Mouse (Mus musculus): ENCODE data around the gene Lpin2. TPM values are rescaled to one million over a fixed set of nuclear protein-coding genes. Genes with fewer than 3 reads are reported as not detected.

Gene Lpin2
- polyA plus RNA-seq, 2 experiments, result 28.6 to 31.1 TPM

DNA sequence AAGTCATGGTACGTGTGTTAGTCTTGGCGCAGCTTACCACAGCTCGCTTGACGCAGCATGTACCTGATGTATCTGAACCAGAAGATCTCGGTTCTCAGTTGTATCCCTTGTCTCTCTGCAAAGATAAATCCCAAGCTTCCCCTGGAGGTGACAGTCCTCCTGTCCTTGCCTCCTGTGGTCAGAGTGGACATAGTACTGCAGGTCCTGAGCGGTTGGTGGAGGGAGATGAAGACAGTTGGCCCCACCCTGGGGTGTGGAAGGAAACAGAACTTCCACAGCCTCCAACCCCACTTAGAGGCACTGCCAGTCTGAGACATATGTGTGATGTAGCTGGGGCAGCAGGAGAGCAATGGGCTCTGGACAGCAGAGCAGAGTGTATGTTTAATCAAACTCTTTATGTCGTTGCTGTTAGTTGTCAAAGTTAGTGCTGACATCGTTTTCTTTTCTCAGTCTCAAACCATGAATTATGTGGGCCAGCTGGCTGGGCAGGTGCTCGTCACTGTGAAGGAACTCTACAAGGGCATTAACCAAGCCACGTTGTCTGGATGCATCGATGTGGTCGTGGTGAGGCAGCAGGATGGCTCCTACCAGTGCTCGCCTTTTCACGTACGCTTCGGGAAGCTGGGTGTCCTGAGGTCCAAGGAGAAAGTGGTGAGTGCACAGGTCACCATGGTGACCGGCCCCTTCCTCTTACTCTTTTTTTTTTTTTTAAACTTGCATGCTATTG is 32.3 kb downstream of the Lpin2 start:
- Histone ChIP-seq H3K4me2 (ENCODE audit: low read depth) (peak overlapping the region; percentile 53), H3K9ac (replicated peaks) (peak overlapping the region; percentile 46), H3K4me3 (ENCODE audit: insufficient read depth in 1 of 2, low read depth in 2 of 2, low read length in 2 of 2) (peak overlapping the region; percentile 22 to 40), H3K27ac (peak overlapping the region; percentile 7), H3K27me3 (ENCODE audit: control insufficient read depth, insufficient read depth, low read length) (no peaks in the 10 kb centered on the region), H3K4me1 (replicated peaks; ENCODE audit: control insufficient read depth in 2 of 2, insufficient read depth in 2 of 2, low read length in 1 of 2) (peaks cover 51 to 52% of the 10 kb centered on the region in 2 experiments), H3K9me3 (ENCODE audit: control insufficient read depth, low read length) (peaks cover 4% of the 10 kb centered on the region), H3K36me3 (replicated peaks; ENCODE audit: control insufficient read depth, insufficient read depth, low read depth) (peaks cover 24% of the 10 kb centered on the region)
- ATAC-seq (ENCODE audit: insufficient read depth), result no peak
- TF ChIP-seq CTCF (IDR thresholded peaks at IDR 0.05; ENCODE audit: low read depth), result no peak
- TF ChIP-seq EP300 (IDR thresholded peaks at IDR 0.05; ENCODE audit: low read depth), result no peak
- 32% methylated on average over 17 of the region's 17 CpGs for WGBS (ENCODE audit: insufficient replicate concordance)
- DNase-seq (ENCODE audit: low read depth in 3 of 3, low spot score in 3 of 3), result no peak

DNA sequence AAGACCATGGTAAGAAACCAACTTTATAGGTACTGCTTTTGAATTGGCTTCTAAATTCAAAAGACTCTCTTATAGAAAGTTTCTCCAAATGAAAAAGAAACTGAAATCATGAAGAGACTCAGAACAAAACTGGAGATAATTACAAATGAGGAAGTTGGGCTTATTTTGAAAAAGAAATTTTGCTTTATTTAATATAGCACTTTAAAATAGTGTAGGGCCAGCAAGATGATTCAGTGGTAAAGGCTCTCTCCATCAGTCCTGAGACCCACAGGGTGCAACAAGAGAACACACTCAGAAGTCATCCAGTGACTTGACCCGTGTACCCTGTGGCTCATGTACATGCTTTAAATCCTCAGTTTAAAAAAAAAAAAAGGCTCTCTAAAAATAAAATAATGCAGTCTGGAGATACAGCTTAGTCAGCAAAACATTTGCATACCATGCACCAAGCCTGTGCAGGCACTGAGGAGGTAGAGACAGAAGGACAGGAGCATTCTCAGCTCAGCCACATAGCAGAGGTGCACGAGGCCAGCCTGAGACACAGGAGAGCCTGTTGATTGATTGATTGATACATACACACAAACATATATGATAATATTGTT is 33.0 kb downstream of the Lpin2 start:
- Histone ChIP-seq H3K27me3 (ENCODE audit: control insufficient read depth, insufficient read depth, low read length) (no peaks in the 10 kb centered on the region), H3K9me3 (ENCODE audit: control insufficient read depth, low read length) (peaks cover 4% of the 10 kb centered on the region), H3K4me3 (ENCODE audit: insufficient read depth in 1 of 2, low read depth in 2 of 2, low read length in 2 of 2) (peak overlapping the region in 1 of 2 experiments; percentile 22; a peak in 2 of 4 replicates), H3K36me3 (replicated peaks; ENCODE audit: control insufficient read depth, insufficient read depth, low read depth) (peaks cover 25% of the 10 kb centered on the region), H3K9ac (replicated peaks) (peak overlapping the region; percentile 35), H3K4me1 (replicated peaks; ENCODE audit: control insufficient read depth in 2 of 2, insufficient read depth in 2 of 2, low read length in 1 of 2) (peaks cover 44 to 46% of the 10 kb centered on the region in 2 experiments), H3K4me2 (ENCODE audit: low read depth) (peak overlapping the region; percentile 53), H3K27ac (no peak overlapping the region)
- TF ChIP-seq CTCF (IDR thresholded peaks at IDR 0.05; ENCODE audit: low read depth) (no peak), EP300 (IDR thresholded peaks at IDR 0.05; ENCODE audit: low read depth) (0 out of 2 replicates have a peak, but pooled peaks have one; percentile 7)
- 27% methylated on average over 2 of the region's 2 CpGs for WGBS (ENCODE audit: insufficient replicate concordance)
- ATAC-seq (ENCODE audit: insufficient read depth) (no peak), DNase-seq (ENCODE audit: low read depth in 3 of 3, low spot score in 3 of 3) (no peak)

DNA sequence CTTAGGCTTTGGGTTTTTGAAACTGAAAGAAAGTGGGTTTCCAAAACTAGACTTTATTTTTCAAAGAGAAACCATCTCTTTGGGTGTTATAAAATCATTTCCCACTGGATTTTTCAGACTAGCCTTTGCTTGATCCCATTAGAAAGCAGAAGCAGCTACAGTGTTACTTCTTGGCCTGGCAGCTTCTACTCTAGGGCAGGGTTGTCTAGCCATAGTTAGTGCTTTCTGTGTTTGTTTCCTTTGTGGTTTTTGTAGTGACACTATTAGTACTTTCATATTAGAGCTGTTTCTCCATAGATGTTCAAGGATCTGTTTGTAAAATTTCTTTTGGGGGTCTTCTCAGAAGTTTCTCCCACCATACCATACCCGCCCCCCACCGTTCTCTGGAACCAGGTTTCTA is 33.9 kb downstream of the Lpin2 start:
- TF ChIP-seq CTCF (IDR thresholded peaks at IDR 0.05; ENCODE audit: low read depth), result no peak
- no peak for TF ChIP-seq EP300 (IDR thresholded peaks at IDR 0.05; ENCODE audit: low read depth)
- Histone ChIP-seq H3K9me3 (ENCODE audit: control insufficient read depth, low read length) (peaks cover 4% of the 10 kb centered on the region), H3K27me3 (ENCODE audit: control insufficient read depth, insufficient read depth, low read length) (no peaks in the 10 kb centered on the region), H3K4me2 (ENCODE audit: low read depth) (peak overlapping the region; percentile 53), H3K9ac (replicated peaks) (peak overlapping the region; percentile 4; the same call in 1 of the 2 replicates), H3K4me3 (ENCODE audit: insufficient read depth in 1 of 2, low read depth in 2 of 2, low read length in 2 of 2) (no peak overlapping the region), H3K36me3 (replicated peaks; ENCODE audit: control insufficient read depth, insufficient read depth, low read depth) (peaks cover 33% of the 10 kb centered on the region), H3K4me1 (replicated peaks; ENCODE audit: control insufficient read depth in 2 of 2, insufficient read depth in 2 of 2, low read length in 1 of 2) (peaks cover 37 to 39% of the 10 kb centered on the region in 2 experiments), H3K27ac (no peak overlapping the region)
- ATAC-seq (ENCODE audit: insufficient read depth) (no peak), DNase-seq (ENCODE audit: low read depth in 3 of 3, low spot score in 3 of 3) (no peak)
- WGBS (ENCODE audit: insufficient replicate concordance), result 71% methylated on average over 2 of the region's 2 CpGs

DNA sequence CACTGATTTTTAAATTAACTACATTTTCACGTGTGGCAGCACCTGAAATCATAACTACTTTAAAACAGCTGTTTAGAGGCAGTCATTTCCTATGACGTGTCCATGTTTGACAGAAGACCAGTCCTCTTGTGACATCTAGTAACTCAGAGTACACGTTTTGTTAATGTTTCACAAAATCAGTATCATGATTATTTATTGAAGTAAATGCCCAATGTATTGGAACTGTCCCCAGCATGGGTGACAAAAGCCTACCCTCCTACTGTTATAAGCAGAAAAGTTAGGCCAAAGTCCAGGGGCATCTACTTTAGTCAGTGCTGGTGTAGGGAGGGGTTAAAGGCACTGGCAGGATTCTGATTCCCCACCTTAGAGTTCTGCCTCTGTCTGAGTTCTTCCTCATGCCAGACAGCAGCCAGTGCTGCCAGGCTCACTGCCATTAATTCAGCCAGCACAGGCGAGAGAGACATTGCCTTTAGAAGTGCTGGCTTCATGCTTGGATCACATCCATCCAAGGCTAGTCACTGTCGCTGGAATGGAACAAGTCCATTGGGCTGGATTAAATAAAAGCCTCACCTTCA is 34.8 kb downstream of the Lpin2 start:
- Histone ChIP-seq H3K27me3 (ENCODE audit: control insufficient read depth, insufficient read depth, low read length) (no peaks in the 10 kb centered on the region), H3K9ac (replicated peaks) (no peak overlapping the region), H3K4me3 (ENCODE audit: insufficient read depth in 1 of 2, low read depth in 2 of 2, low read length in 2 of 2) (no peak overlapping the region), H3K9me3 (ENCODE audit: control insufficient read depth, low read length) (peaks cover 4% of the 10 kb centered on the region), H3K4me2 (ENCODE audit: low read depth) (no peak overlapping the region), H3K36me3 (replicated peaks; ENCODE audit: control insufficient read depth, insufficient read depth, low read depth) (peaks cover 34% of the 10 kb centered on the region), H3K4me1 (replicated peaks; ENCODE audit: control insufficient read depth in 2 of 2, insufficient read depth in 2 of 2, low read length in 1 of 2) (peaks cover 32 to 33% of the 10 kb centered on the region in 2 experiments), H3K27ac (no peak overlapping the region)
- no peak for DNase-seq (ENCODE audit: low read depth in 3 of 3, low spot score in 3 of 3)
- TF ChIP-seq CTCF (IDR thresholded peaks at IDR 0.05; ENCODE audit: low read depth), result no peak
- TF ChIP-seq EP300 (IDR thresholded peaks at IDR 0.05; ENCODE audit: low read depth), result no peak
- WGBS (ENCODE audit: insufficient replicate concordance), result 85% methylated on average over 5 of the region's 5 CpGs
- ATAC-seq (ENCODE audit: insufficient read depth), result no peak

DNA sequence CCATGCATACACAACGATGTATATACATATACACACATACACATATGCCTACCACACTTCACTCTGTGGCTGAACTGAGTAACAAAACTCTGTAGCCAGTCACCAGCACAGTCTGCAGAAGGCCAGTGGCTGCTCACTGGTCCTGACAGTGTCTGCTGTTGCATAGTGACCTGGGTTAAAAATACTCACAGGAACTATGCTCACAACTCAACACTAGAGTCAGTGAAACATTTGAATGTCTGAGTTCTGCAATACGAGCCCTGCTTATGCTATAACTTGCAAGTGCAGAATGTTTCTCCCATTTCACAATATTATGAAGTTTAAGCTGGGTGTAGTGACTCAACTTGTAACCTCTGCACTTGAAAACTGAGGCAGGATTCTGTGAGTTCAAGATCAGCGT is 39.0 kb downstream of the Lpin2 start:
- DNase-seq (ENCODE audit: low read depth in 3 of 3, low spot score in 3 of 3) (no peak), ATAC-seq (ENCODE audit: insufficient read depth) (no peak)
- H3K27ac ChIP-seq, result no peak overlapping the region
- H3K9ac ChIP-seq (replicated peaks), result no peak overlapping the region
- no peak overlapping the region for H3K4me3 ChIP-seq (ENCODE audit: insufficient read depth in 1 of 2, low read depth in 2 of 2, low read length in 2 of 2)
- peaks cover 4% of the 10 kb centered on the region for H3K9me3 ChIP-seq (ENCODE audit: control insufficient read depth, low read length)
- no peaks in the 10 kb centered on the region for H3K27me3 ChIP-seq (ENCODE audit: control insufficient read depth, insufficient read depth, low read length)
- no peak overlapping the region for H3K4me2 ChIP-seq (ENCODE audit: low read depth)
- TF ChIP-seq CTCF (IDR thresholded peaks at IDR 0.05; ENCODE audit: low read depth) (no peak), EP300 (IDR thresholded peaks at IDR 0.05; ENCODE audit: low read depth) (no peak)
- peaks cover 3 to 6% of the 10 kb centered on the region in 2 experiments for H3K4me1 ChIP-seq (replicated peaks; ENCODE audit: control insufficient read depth in 2 of 2, insufficient read depth in 2 of 2, low read length in 1 of 2)
- 80% methylated on average over 3 of the region's 3 CpGs for WGBS (ENCODE audit: insufficient replicate concordance)
- H3K36me3 ChIP-seq (replicated peaks; ENCODE audit: control insufficient read depth, insufficient read depth, low read depth), result peaks cover 63% of the 10 kb centered on the region

Measured in liver, embryonic 14.5 days (tissue).